Mouse (Mus musculus) testis, adult 2 months (tissue): ENCODE measurements around the gene Zfp512b.

Source experiments
- CTCF ChIP-seq: fragments of 200-500 bp; IDR thresholded peaks from 2 replicates; pipeline ENCODE4 v1.5.1; 2012; ENCODE audit warnings: low read depth, mild to moderate bottlenecking, inconsistent platforms, low read length, moderate library complexity; ENCODE audit not compliant: control insufficient read depth, insufficient read depth, insufficient replicate concordance
- POLR2A ChIP-seq: fragments of 200-500 bp; IDR thresholded peaks from 2 replicates; pipeline ENCODE4 v1.6.1; 2012; ENCODE audit warnings: low read depth, mild to moderate bottlenecking, inconsistent platforms, low read length, moderate library complexity; ENCODE audit not compliant: control insufficient read depth

DNA sequence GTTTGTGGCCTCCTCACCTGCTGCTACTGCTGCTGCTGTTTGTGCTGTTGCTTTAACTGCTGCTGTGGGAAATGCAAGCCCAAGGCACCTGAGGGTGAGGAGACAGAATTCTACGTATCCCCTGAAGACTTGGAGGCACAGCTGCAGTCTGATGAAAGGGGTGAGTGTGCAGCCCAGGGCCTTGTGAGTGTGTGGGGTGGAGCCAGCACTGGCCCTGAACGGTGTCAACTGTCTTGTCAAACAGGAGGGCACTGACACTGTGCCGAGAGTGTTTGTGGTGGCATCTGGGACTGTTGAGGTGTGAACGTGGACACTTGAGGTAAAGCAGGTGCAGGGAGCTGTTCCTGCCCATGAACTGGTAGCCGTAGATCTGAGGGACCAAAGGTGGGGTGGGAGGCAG is 43.9 kb downstream of the Zfp512b start:
- TF ChIP-seq CTCF (no peak), POLR2A (no peak)
